Mouse (Mus musculus) hindbrain, postnatal 0 days (tissue): ENCODE data around the gene Myl3. TPM values are rescaled to one million over a fixed set of nuclear protein-coding genes. Genes with fewer than 3 reads are reported as not detected.

Experiments used
- ATAC-seq: fragments of 200-750 bp; cut with Nextera tagmentation; 2 replicates; pipeline ENCODE4 v1.8.0; 2017; ENCODE audit warnings: mild to moderate bottlenecking, moderate TSS enrichment, moderate library complexity
- DNase-seq: peaks from one replicate; pipeline ENCODE4 v3.0.0-alpha.2; 2015; ENCODE audit warnings: low spot score
- H3K27ac ChIP-seq: fragments of 300-500 bp; sonication (generic); 2 replicates; pipeline ENCODE4 v1.5.1; 2014; ENCODE audit warnings: mild to moderate bottlenecking
- H3K27me3 ChIP-seq: fragments of 300-500 bp; sonication (generic); 2 replicates; pipeline ENCODE4 v1.6.1; 2014; ENCODE audit warnings: low read length, mixed read lengths; ENCODE audit not compliant: insufficient read depth
- H3K36me3 ChIP-seq: fragments of 300-500 bp; sonication (generic); 2 replicates; pipeline ENCODE4 v1.6.1; 2014; ENCODE audit warnings: low read length, mixed read lengths; ENCODE audit not compliant: insufficient read depth
- H3K4me1 ChIP-seq: fragments of 300-500 bp; sonication (generic); 2 replicates; pipeline ENCODE4 v1.6.1; 2014; ENCODE audit warnings: antibody characterized with exemption, low read length, mixed read lengths; ENCODE audit not compliant: insufficient read depth
- H3K4me2 ChIP-seq: fragments of 300-500 bp; sonication (generic); 2 replicates; pipeline ENCODE4 v1.6.1; 2014; ENCODE audit warnings: low read depth, mild to moderate bottlenecking, low read length, moderate library complexity, mixed read lengths
- H3K4me3 ChIP-seq: fragments of 300-500 bp; sonication (generic); 2 replicates; pipeline ENCODE4 v1.5.1; 2014; ENCODE audit warnings: low read length
- H3K9ac ChIP-seq: fragments of 300-500 bp; sonication (generic); replicated peaks from 2 replicates; pipeline ENCODE4 v1.6.1; 2014; ENCODE audit warnings: mild to moderate bottlenecking, low read length, moderate library complexity, mixed read lengths
- H3K9me3 ChIP-seq: fragments of 300-500 bp; sonication (generic); 2 replicates; pipeline ENCODE4 v1.6.1; 2016; ENCODE audit warnings: low read length, mixed read lengths
- CTCF ChIP-seq: IDR thresholded peaks from 2 replicates; pipeline ENCODE4 v1.5.1; 2016; ENCODE audit warnings: antibody characterized with exemption, control low read depth, low read depth
- WGBS: fragments of 180-500 bp; shearing (Covaris S2); extraction: QIAGEN DNeasy Blood & Tissue Kit; methylation state at CpG from one replicate; pipeline ENCODE4 v1.1.7; 2014; 5-methylcytosine and 5-hydroxymethylcytosine counted together
- polyA plus RNA-seq: library from polyadenylated mRNA; unstranded; fragments of >200 nt; fragmentation: Nextera tagmentation; extraction: Ambion mirVana; gene quantifications from 2 replicates; pipeline ENCODE4 v1.2.1, GENCODE M21; 2015
- total RNA-seq: library from RNA; depleted of rRNA; stranded (reverse); fragments of >200 nt; gene quantifications from 2 replicates; pipeline ENCODE4 v1.2.3, GENCODE M21; 2014; rRNA removed

Myl3 gene
- total and polyA plus RNA-seq, 2 experiments from 2014 or later: 0.65 TPM; not detected in 1

GRCm38 (mm10) chr9:110800834-110801479 lies 59.3 kb downstream of the Myl3 start:
- 93% methylated on average over 8 of the region's 8 CpGs for WGBS
- H3K4me2 ChIP-seq: no peak overlapping the region
- H3K27me3 ChIP-seq: no peaks in the 10 kb centered on the region
- TF ChIP-seq CTCF: no peak
- no peaks in the 10 kb centered on the region for H3K9me3 ChIP-seq
- no peak overlapping the region for H3K4me3 ChIP-seq
- H3K27ac ChIP-seq: no peak overlapping the region
- H3K9ac ChIP-seq: no peak overlapping the region
- ATAC-seq (no peak), DNase-seq (no peak)
- no peaks in the 10 kb centered on the region for H3K4me1 ChIP-seq
- no peaks in the 10 kb centered on the region for H3K36me3 ChIP-seq

- H3K4me3 ChIP-seq: no peak overlapping the region
- DNase-seq (no peak), ATAC-seq (no peak)
- H3K9me3 ChIP-seq: no peaks in the 10 kb centered on the region
- H3K9ac ChIP-seq: no peak overlapping the region
- no peak overlapping the region for H3K27ac ChIP-seq
- TF ChIP-seq CTCF: no peak
- H3K27me3 ChIP-seq: no peaks in the 10 kb centered on the region
- no peaks in the 10 kb centered on the region for H3K36me3 ChIP-seq
- 71% methylated on average over 4 of the region's 4 CpGs for WGBS
- no peaks in the 10 kb centered on the region for H3K4me1 ChIP-seq
- no peak overlapping the region for H3K4me2 ChIP-seq
Observed at GRCm38 (mm10) chr9:110803294-110803693, 61.6 kb downstream of the Myl3 start.

- DNase-seq: no peak
- WGBS: 94% methylated on average over 4 of the region's 4 CpGs
- H3K36me3 ChIP-seq: no peaks in the 10 kb centered on the region
- H3K4me1 ChIP-seq: no peaks in the 10 kb centered on the region
- no peak overlapping the region for H3K4me3 ChIP-seq
- no peak overlapping the region for H3K4me2 ChIP-seq
- no peak for ATAC-seq
- no peak overlapping the region for H3K27ac ChIP-seq
- no peaks in the 10 kb centered on the region for H3K9me3 ChIP-seq
- H3K9ac ChIP-seq: no peak overlapping the region
- H3K27me3 ChIP-seq: no peaks in the 10 kb centered on the region
- TF ChIP-seq CTCF: no peak
Observed at GRCm38 (mm10) chr9:110810051-110810450, 68.4 kb downstream of the Myl3 start.

GRCm38 (mm10) chr9:110813789-110814188 lies 72.1 kb downstream of the Myl3 start, which contains the start of gene Prss44:
Gene Prss44 (plus strand): TSS chr9:110813994.
- Histone ChIP-seq H3K4me3 (no peak within 1 kb of the TSS), H3K4me2 (no peak within 1 kb of the TSS), H3K9ac (no peak within 1 kb of the TSS), H3K4me1 (no peaks in the 10 kb centered on the region), H3K27me3 (no peaks in the 10 kb centered on the region), H3K36me3 (no peaks in the 10 kb centered on the region), H3K27ac (no peak within 1 kb of the TSS), H3K9me3 (no peaks in the 10 kb centered on the region)
- TF ChIP-seq CTCF: no peak
- no peak for DNase-seq
- 65% methylated on average over 18 of the region's 18 CpGs for WGBS
- ATAC-seq: no peak

Other genes starting within 250 kb of the Myl3 start
- 58.9 and 64.9 TPM in 2 replicates for gene Setd2, start 209.3 kb upstream of the Myl3 start, total RNA-seq
- gene Setd2, start 209.3 kb upstream of the Myl3 start, polyA plus RNA-seq: 24.7 and 25.6 TPM in 2 replicates
- 23.1 and 30.6 TPM in 2 replicates for gene Nradd, start 117.4 kb upstream of the Myl3 start, total RNA-seq
- gene Nradd, start 117.4 kb upstream of the Myl3 start, polyA plus RNA-seq: 18.7 and 19.3 TPM in 2 replicates
- 9.0 and 11.5 TPM in 2 replicates for gene Nbeal2, start 87.7 kb upstream of the Myl3 start, total RNA-seq
- 1.8 and 1.9 TPM in 2 replicates for gene Nbeal2, start 87.7 kb upstream of the Myl3 start, polyA plus RNA-seq
- 15.0 and 17.0 TPM in 2 replicates for gene Ccdc12, start 85.4 kb upstream of the Myl3 start, total RNA-seq
- gene Ccdc12, start 85.4 kb upstream of the Myl3 start, polyA plus RNA-seq: 108 and 113 TPM in 2 replicates
- 27.7 and 29.2 TPM in 2 replicates for gene Pth1r, start 5.3 kb downstream of the Myl3 start, total RNA-seq
- 11.7 and 12.5 TPM in 2 replicates for gene Pth1r, start 5.3 kb downstream of the Myl3 start, polyA plus RNA-seq
- gene Prss42, start 56.3 kb downstream of the Myl3 start, total RNA-seq: not detected in 2 replicates
- not detected in 2 replicates for gene Prss42, start 56.3 kb downstream of the Myl3 start, polyA plus RNA-seq
- 0.10 TPM in 1 of 2 replicates, not detected in the other for gene Prss44, start 72.1 kb downstream of the Myl3 start, total RNA-seq
- not detected in 2 replicates for gene Prss44, start 72.1 kb downstream of the Myl3 start, polyA plus RNA-seq
- gene Prss43, start 84.8 kb downstream of the Myl3 start, total RNA-seq: not detected in 2 replicates
- 0.21 and 0.32 TPM in 2 replicates for gene Prss43, start 84.8 kb downstream of the Myl3 start, polyA plus RNA-seq
- gene Prss45, start 92.7 kb downstream of the Myl3 start, total RNA-seq: 0.47 TPM in 1 of 2 replicates, not detected in the other
- gene Prss45, start 92.7 kb downstream of the Myl3 start, polyA plus RNA-seq: 0.16 and 0.29 TPM in 2 replicates
- not detected in 2 replicates for gene Prss46, start 102.6 kb downstream of the Myl3 start, total RNA-seq
- gene Prss46, start 102.6 kb downstream of the Myl3 start, polyA plus RNA-seq: not detected in 2 replicates
- 1.2 TPM in 2 replicates for gene Prss50, start 116.1 kb downstream of the Myl3 start, total RNA-seq
- gene Prss50, start 116.1 kb downstream of the Myl3 start, polyA plus RNA-seq: 1.4 and 1.7 TPM in 2 replicates
- gene Als2cl, start 138.0 kb downstream of the Myl3 start, total RNA-seq: 10.7 and 16.3 TPM in 2 replicates
- 2.2 and 2.5 TPM in 2 replicates for gene Als2cl, start 138.0 kb downstream of the Myl3 start, polyA plus RNA-seq
- 5.7 and 6.8 TPM in 2 replicates for gene Tmie, start 138.3 kb downstream of the Myl3 start, total RNA-seq
- gene Tmie, start 138.3 kb downstream of the Myl3 start, polyA plus RNA-seq: 6.2 and 7.1 TPM in 2 replicates
- gene Fam240a, start 175.0 kb downstream of the Myl3 start, total RNA-seq: not detected in 2 replicates
- not detected in 2 replicates for gene Fam240a, start 175.0 kb downstream of the Myl3 start, polyA plus RNA-seq
- gene Tdgf1, start 204.3 kb downstream of the Myl3 start, total RNA-seq: 1.5 TPM in 1 of 2 replicates, not detected in the other
- gene Tdgf1, start 204.3 kb downstream of the Myl3 start, polyA plus RNA-seq: 0.66 and 0.87 TPM in 2 replicates
- gene Lrrc2, start 209.7 kb downstream of the Myl3 start, total RNA-seq: 0.78 and 8.3 TPM in 2 replicates
- 1.3 and 2.6 TPM in 2 replicates for gene Lrrc2, start 209.7 kb downstream of the Myl3 start, polyA plus RNA-seq
- 1.4 TPM in 1 of 2 replicates, not detected in the other for gene Rtp3, start 248.7 kb downstream of the Myl3 start, total RNA-seq
- not detected in 2 replicates for gene Rtp3, start 248.7 kb downstream of the Myl3 start, polyA plus RNA-seq